Mouse (Mus musculus) left cerebral cortex, adult 18-20 months (tissue): ENCODE measurements around the gene Gm14305. TPM values are rescaled to one million over a fixed set of nuclear protein-coding genes. Genes with fewer than 3 reads are reported as not detected.
A peak's percentile ranks its signal among the peaks of the same experiment; 100 is the strongest.
"Not testable (repeated sequence)": the region's sequence is repeated elsewhere in the genome, so short reads cannot be mapped to it uniquely, and the experiment has no call there.

Source experiments
- DNase-seq, 2 experiments: peaks; one replicate each; pipeline ENCODE4 v3.0.0; 2021 to 2022; ENCODE audit warnings: low spot score in 2 of 2, mixed read lengths in 1 of 2
- long read RNA-seq, 2 experiments: library from polyadenylated mRNA; stranded (forward); transcript quantifications; one replicate each; pipeline ENCODE4 v2.0.0; 2021
- total RNA-seq, 2 experiments: library from RNA; stranded (reverse); gene quantifications; 2 replicates each; pipeline ENCODE4 v1.2.3; 2021

Gm14305 gene
- total RNA-seq, result 10 to 100 TPM; 29.4 to 36.2 TPM
- long read RNA-seq, experiment 1, transcript Gm14305-201 (4 exons, 1,167 nt), result major isoform, 15 of 15 reads
- long read RNA-seq, experiment 1, partial matches to known transcripts, result 0 of 15 reads
- long read RNA-seq, experiment 1, other reads (novel, unspliced or antisense), result 0 of 15 reads
- long read RNA-seq, experiment 2, transcript Gm14305-201 (4 exons, 1,167 nt), result major isoform, 18 of 18 reads
- long read RNA-seq, experiment 2, partial matches to known transcripts, result 0 of 18 reads
- long read RNA-seq, experiment 2, other reads (novel, unspliced or antisense), result 0 of 18 reads

GRCm38 (mm10) chr2:176708051-176708450 lies at the start of gene Gm14305:
Gene Gm14305 (plus strand): TSS chr2:176708328.
- DNase-seq, result peak; percentile 1 to 15

GRCm38 (mm10) chr2:176670222-176670621 lies 37.9 kb upstream of the Gm14305 start, which contains the start of gene Zfp973:
Gene Zfp973 (plus strand): TSS chr2:176670522.
- DNase-seq, result not testable (repeated sequence)

Other genes starting within 250 kb of the Gm14305 start
- not detected for gene Gm14434, start 221.5 kb upstream of the Gm14305 start, total RNA-seq
- gene Zfp967, start 187.3 kb upstream of the Gm14305 start, total RNA-seq, result not detected
- gene Gm14308, start 72.0 kb upstream of the Gm14305 start, total RNA-seq, result 1 to 10 TPM; 8.3 to 8.8 TPM
- 10 to 100 TPM; 13.2 to 14.4 TPM for gene Zfp973, start 37.8 kb upstream of the Gm14305 start, total RNA-seq
- gene Gm14295, start 90.3 kb downstream of the Gm14305 start, total RNA-seq, result 10 to 100 TPM; 18.6 to 20.2 TPM
- gene Gm14408, start 122.8 kb downstream of the Gm14305 start, total RNA-seq, result not detected
- gene Gm14296, start 219.5 kb downstream of the Gm14305 start, total RNA-seq, result 10 to 100 TPM; 15.8 to 17.3 TPM